Mouse (Mus musculus) heart, adult 2 months (tissue): ENCODE measurements around the gene Trmt1l. TPM values are rescaled to one million over a fixed set of nuclear protein-coding genes. Genes with fewer than 3 reads are reported as not detected.
"Not testable (repeated sequence)": the region's sequence is repeated elsewhere in the genome, so short reads cannot be mapped to it uniquely, and the experiment has no call there.

Experiments used
- DNase-seq, 2 experiments: peaks; one replicate each; pipeline ENCODE4 v3.0.0; 2021
- H3K27ac ChIP-seq: fragments of 200-600 bp; 2 replicates; pipeline ENCODE4 v1.8.1; 2022
- H3K27me3 ChIP-seq: fragments of 200-500 bp; 2 replicates; pipeline ENCODE4 v1.6.1; 2012; ENCODE audit warnings: mild to moderate bottlenecking, low read length, inconsistent platforms, mixed read lengths; ENCODE audit not compliant: control insufficient read depth, insufficient read depth
- H3K36me3 ChIP-seq: fragments of 200-500 bp; 2 replicates; pipeline ENCODE4 v1.6.1; 2012; ENCODE audit warnings: low read length, inconsistent platforms; ENCODE audit not compliant: control insufficient read depth, insufficient read depth
- H3K4me1 ChIP-seq: fragments of 200-500 bp; 2 replicates; pipeline ENCODE4 v1.6.1; 2011; ENCODE audit warnings: low read length; ENCODE audit not compliant: control insufficient read depth, insufficient read depth
- H3K4me3 ChIP-seq: fragments of 200-600 bp; 2 replicates; pipeline ENCODE4 v1.8.1; 2022
- H3K79me2 ChIP-seq: fragments of 200-500 bp; replicated peaks from 2 replicates; pipeline ENCODE4 v1.6.1; 2012; ENCODE audit warnings: mild to moderate bottlenecking, inconsistent platforms, low read length, moderate library complexity, mixed read lengths; ENCODE audit not compliant: control insufficient read depth, insufficient read depth
- H3K9ac ChIP-seq: fragments of 200-500 bp; 2 replicates; pipeline ENCODE4 v1.6.1; 2012; ENCODE audit warnings: low read depth, mild to moderate bottlenecking, control low read depth, inconsistent platforms, low read length, mixed read lengths
- CTCF ChIP-seq: fragments of 200-600 bp; IDR thresholded peaks from 2 replicates; pipeline ENCODE4 v1.8.1; 2022; ENCODE audit warnings: antibody characterized with exemption, mild to moderate bottlenecking, moderate library complexity
- EP300 ChIP-seq: fragments of 200-500 bp; IDR thresholded peaks from 2 replicates; pipeline ENCODE4 v1.6.1; 2011; ENCODE audit warnings: low read depth, low read length, control low read depth; ENCODE audit not compliant: insufficient read depth
- POLR2A ChIP-seq: fragments of 200-500 bp; IDR thresholded peaks from 2 replicates; pipeline ENCODE4 v1.6.1; 2011; ENCODE audit warnings: mild to moderate bottlenecking, low read depth, low read length, control low read depth; ENCODE audit not compliant: insufficient read depth
- WGBS: fragments of 180-500 bp; shearing (Covaris S2); methylation state at CpG from one replicate; pipeline ENCODE4 v1.1.7; 2018; 5-methylcytosine and 5-hydroxymethylcytosine counted together
- intact Hi-C: fragments of 180-260 bp; cut with DNase I; formaldehyde crosslinking; loops from one replicate; pipeline ENCODE4 v1.15.1; 2025
- polyA plus RNA-seq: library from polyadenylated mRNA; depleted of rRNA; stranded (reverse); fragments of >200 nt; gene quantifications from 2 replicates; pipeline ENCODE4 v1.2.3, GENCODE M21; 2012
- total RNA-seq, 2 experiments: library from RNA; stranded (reverse); gene quantifications; 2 replicates each; pipeline ENCODE4 v1.2.3; 2021

The Trmt1l gene
- total and polyA plus RNA-seq, 3 experiments: 12.5 to 22.3 (median 20.9) TPM

DNA sequence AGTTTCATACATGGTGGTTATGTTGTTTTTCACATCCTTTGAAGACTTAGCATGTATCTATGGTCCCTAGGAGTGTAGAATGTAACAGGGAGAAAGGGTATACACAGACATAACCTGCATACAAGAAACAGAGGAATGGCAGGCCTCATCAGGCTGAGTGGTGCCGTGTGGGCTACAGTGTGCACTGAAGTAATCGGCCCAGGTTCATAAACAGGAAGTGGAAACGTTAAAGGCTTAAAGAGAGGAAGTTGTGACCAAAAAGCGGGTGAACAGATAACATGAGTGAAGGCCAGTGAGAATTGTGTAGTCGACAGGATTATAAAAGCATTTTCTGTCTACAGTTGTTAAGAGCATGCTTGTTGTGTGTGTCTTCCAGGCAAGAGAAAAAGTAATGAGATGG, 28.7 kb downstream of the Trmt1l start:
- Histone ChIP-seq H3K27me3 (no peaks in the 10 kb centered on the region), H3K36me3 (peaks cover 3% of the 10 kb centered on the region; the same call in 1 of the 2 replicates), H3K4me3 (no peak overlapping the region), H3K4me1 (no peaks in the 10 kb centered on the region), H3K9ac (no peak overlapping the region), H3K27ac (no peak overlapping the region), H3K79me2 (no peaks in the 10 kb centered on the region)
- TF ChIP-seq POLR2A (no peak), CTCF (no peak), EP300 (no peak)
- intact Hi-C loops: no loop called here
- DNase-seq: no peak
- 40% methylated on average over 5 of the region's 5 CpGs for WGBS

DNA sequence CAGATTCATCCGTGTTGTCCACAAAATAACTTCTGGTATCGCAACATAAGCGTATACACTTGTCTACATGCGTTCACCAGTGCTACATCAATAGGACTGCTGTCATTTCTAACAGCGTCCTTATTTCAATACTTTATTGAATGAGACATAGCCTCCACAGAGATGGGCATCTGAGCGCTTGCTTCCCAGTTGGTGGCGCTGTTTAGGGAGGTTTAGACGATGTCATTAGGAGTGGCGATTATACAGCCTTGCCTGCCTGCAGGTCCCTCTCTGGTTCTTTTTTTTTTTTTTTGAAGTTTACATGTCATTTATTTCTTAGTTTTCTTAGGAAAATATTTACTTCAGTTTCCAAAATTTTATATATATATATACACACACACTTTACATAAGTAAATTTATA, 32.9 kb downstream of the Trmt1l start:
- intact Hi-C loops: no loop called here
- H3K4me3 ChIP-seq: no peak overlapping the region
- H3K79me2 ChIP-seq: no peaks in the 10 kb centered on the region
- H3K4me1 ChIP-seq: no peaks in the 10 kb centered on the region
- TF ChIP-seq EP300 (no peak), CTCF (peak; percentile 34)
- H3K36me3 ChIP-seq: peaks cover 3% of the 10 kb centered on the region; the same call in 1 of the 2 replicates
- WGBS: 88% methylated on average over 9 of the region's 9 CpGs
- no peaks in the 10 kb centered on the region for H3K27me3 ChIP-seq
- H3K27ac ChIP-seq: no peak overlapping the region
- H3K9ac ChIP-seq: no peak overlapping the region
- DNase-seq: no peak

- no peaks in the 10 kb centered on the region for H3K27me3 ChIP-seq
- no peaks in the 10 kb centered on the region; the same call in none of the 2 replicates for H3K36me3 ChIP-seq
- no peak for DNase-seq
- intact Hi-C loops: no loop called here
- H3K4me3 ChIP-seq: no peak overlapping the region
- H3K27ac ChIP-seq: no peak overlapping the region
- H3K79me2 ChIP-seq: no peaks in the 10 kb centered on the region
- H3K9ac ChIP-seq: no peak overlapping the region
- no peak for TF ChIP-seq CTCF
- no peak for TF ChIP-seq POLR2A
- no peak for TF ChIP-seq EP300
- WGBS: 32% methylated on average over 4 of the region's 4 CpGs
- H3K4me1 ChIP-seq: no peaks in the 10 kb centered on the region
Measured at GRCm38 (mm10) chr1:151464914-151465313, 36.6 kb downstream of the Trmt1l start.

DNA sequence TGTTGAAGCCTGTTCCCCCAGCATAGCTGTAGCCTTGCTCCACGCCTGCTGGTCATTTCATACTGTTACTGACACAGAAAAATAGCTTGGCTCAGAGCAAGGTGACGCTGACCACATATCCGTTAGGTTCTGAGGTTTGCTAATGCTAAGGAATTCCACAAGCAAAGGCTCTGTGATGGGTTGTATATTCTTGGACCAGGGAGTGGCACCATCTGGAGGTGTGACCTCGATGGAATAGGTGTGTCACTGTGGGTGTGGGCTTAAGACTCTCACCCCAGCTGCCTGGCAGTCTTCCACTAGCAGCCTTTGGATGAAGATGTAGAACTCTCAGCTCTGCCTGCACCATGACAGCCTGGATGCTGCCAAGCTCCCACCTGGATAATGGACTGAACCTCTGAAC, 38.2 kb downstream of the Trmt1l start:
- H3K36me3 ChIP-seq: no peaks in the 10 kb centered on the region; the same call in none of the 2 replicates
- no peaks in the 10 kb centered on the region for H3K79me2 ChIP-seq
- no peak overlapping the region for H3K9ac ChIP-seq
- no peak overlapping the region for H3K4me3 ChIP-seq
- no peak for DNase-seq
- intact Hi-C loops: no loop called here
- no peak overlapping the region for H3K27ac ChIP-seq
- no peaks in the 10 kb centered on the region for H3K27me3 ChIP-seq
- TF ChIP-seq EP300 (no peak), CTCF (no peak), POLR2A (no peak)
- 88% methylated on average over 4 of the region's 4 CpGs for WGBS
- H3K4me1 ChIP-seq: no peaks in the 10 kb centered on the region

GRCm38 (mm10) chr1:151471429-151471828, 43.1 kb downstream of the Trmt1l start:
- no peaks in the 10 kb centered on the region for H3K4me1 ChIP-seq
- H3K4me3 ChIP-seq: no peak overlapping the region
- 70% methylated on average over 7 of the region's 7 CpGs for WGBS
- H3K79me2 ChIP-seq: no peaks in the 10 kb centered on the region; the same call in 1 of the 2 replicates
- TF ChIP-seq CTCF (no peak), EP300 (no peak)
- H3K27ac ChIP-seq: no peak overlapping the region
- intact Hi-C loops: no loop called here
- no peaks in the 10 kb centered on the region for H3K27me3 ChIP-seq
- no peak overlapping the region for H3K9ac ChIP-seq
- no peaks in the 10 kb centered on the region; the same call in none of the 2 replicates for H3K36me3 ChIP-seq
- DNase-seq: no peak

GRCm38 (mm10) chr1:151472386-151472785, 44.0 kb downstream of the Trmt1l start:
- 92% methylated on average over 8 of the region's 8 CpGs for WGBS
- H3K9ac ChIP-seq, DNase-seq, H3K4me3 ChIP-seq, intact Hi-C loops, H3K27me3 ChIP-seq, H3K36me3 ChIP-seq, H3K79me2 ChIP-seq, H3K27ac ChIP-seq, H3K4me1 ChIP-seq: not testable (repeated sequence)
